Mouse (Mus musculus) left cerebral cortex, postnatal 25 days (tissue): ENCODE results near the gene Stox1. TPM values are rescaled to one million over a fixed set of nuclear protein-coding genes. Genes with fewer than 3 reads are reported as not detected.
"Not testable (repeated sequence)": the region's sequence is repeated elsewhere in the genome, so short reads cannot be mapped to it uniquely, and the experiment has no call there.

ENCODE experiments used
- DNase-seq, 2 experiments: peaks; one replicate each; pipeline ENCODE4 v3.0.0; 2022; ENCODE audit warnings: low spot score in 2 of 2, mixed read lengths in 1 of 2
- intact Hi-C: fragments of 180-260 bp; cut with DNase I; formaldehyde crosslinking; loops from one replicate; pipeline ENCODE4 v1.15.1; 2025
- total RNA-seq, 2 experiments: library from RNA; stranded (reverse); gene quantifications; 2 replicates each; pipeline ENCODE4 v1.2.3; 2021

The Stox1 gene
- total RNA-seq = 1 to 10 TPM; 4.8 to 6.9 TPM

DNA sequence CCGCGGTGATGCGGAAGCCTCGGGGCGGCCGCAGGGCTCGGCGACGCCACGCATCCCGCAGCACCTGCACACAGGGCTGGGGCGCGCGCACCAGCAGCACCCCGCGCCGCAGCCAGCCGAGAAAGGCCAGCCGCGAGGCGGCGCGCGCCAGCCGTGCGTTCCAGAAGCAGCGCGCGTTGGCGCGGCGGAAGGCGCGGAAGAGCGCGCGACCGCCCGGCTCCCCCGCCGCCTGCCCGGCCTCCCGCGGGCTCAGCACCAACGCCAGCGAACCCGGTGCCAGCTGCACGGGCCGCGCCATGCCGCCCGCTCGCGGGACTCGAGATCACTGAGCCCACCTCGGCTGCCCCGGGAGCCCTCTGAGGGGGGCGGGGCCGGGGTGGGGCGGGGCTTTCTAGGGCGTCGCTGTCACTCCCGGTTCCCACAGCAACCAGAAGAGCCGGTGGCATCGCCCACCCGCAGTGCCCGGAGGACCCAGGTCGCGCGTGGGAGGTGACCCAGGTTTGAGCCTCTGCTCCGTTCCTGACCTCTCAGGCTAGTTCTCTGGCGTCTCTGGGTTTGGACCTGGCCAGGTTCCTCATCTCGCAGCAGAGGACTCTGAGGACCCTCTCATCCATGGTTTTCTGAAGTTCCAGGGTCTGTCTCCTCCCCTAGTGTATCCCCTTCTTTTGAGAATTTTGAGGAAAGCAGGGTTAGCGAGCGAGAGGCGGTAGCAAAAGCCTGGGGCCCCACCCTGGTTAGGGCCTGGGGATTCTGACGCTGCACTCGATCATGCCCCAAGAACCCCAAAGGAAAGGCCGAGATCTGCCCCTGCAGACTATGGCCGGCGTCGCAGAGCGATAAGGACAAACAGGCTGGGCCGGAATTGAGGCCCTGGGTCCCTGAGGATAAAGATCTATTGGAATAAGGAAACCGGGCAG, at the start of gene Stox1:
Gene Stox1 (minus strand): TSS at position 358 of the 917 bp plus-strand sequence.
- intact Hi-C loops = loop anchor here (1.0 kb wide), 1 partner anchor 75 kb away; the partner anchor contains the start of gene Ddx50

DNA sequence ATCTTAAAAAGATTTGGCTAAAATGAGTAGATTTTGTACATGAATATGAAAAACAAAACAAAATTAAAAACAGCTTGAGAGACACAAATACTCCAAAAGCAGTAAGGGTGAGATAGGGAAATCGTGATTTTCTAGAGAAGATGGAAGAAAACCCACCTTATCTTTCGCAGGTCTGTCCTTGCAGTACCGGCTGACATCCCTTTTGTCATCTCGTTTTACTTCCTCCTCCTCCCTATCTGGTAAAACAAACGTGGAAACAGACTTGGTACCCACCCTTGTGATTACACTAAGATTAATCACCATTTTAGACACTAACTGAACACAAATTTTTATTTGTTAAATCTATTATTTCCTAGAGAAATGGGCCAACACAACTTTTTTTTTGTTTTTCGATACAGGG, 24.9 kb upstream of the Stox1 start:
- DNase-seq = no peak
- intact Hi-C loops = loop anchor here (5.0 kb wide), 1 partner anchor 37 kb away; no protein-coding TSS in a partner anchor

More for the DNA sequence above, at the start of gene Stox1:
- DNase-seq = peak; percentile 57 to 77

DNA sequence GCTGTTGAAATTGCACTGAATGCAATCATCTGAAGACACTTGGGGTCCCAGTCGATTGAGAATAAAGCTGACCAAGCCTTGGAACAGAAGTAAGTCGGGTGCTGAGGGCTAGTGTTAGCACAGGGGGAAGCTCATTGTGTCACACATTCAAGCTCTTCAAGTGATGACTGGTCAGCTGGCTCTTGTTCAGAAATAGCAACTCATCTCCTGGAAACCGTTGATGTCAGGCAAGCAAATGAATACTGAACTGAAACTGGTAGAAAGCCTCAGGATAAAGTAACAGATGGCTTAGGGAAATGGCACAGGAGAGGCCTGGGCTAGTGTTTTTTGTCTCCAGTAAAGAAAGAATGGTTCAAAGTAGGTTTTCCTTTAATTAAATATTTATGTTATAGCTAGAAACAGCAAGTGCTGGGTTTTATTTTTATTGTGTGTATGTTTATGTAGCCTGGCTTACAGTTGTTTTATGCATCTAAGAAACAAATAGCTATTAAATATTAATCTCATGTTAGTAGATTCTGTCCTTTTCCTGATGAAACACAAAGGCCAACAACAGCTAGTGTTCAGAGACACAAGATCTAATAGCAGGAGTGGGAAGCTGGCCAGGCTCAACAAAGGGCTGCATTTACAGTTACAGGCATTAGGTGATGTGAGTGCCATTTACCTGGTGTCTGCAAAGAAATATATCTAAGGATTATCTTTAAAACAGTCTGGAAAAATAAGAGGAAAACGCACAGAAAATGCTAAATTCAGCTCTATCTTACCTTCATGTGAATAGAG, 14.2 kb upstream of the Stox1 start:
- peak; percentile 9 to 55 for DNase-seq
- intact Hi-C loops = no loop called here

DNA sequence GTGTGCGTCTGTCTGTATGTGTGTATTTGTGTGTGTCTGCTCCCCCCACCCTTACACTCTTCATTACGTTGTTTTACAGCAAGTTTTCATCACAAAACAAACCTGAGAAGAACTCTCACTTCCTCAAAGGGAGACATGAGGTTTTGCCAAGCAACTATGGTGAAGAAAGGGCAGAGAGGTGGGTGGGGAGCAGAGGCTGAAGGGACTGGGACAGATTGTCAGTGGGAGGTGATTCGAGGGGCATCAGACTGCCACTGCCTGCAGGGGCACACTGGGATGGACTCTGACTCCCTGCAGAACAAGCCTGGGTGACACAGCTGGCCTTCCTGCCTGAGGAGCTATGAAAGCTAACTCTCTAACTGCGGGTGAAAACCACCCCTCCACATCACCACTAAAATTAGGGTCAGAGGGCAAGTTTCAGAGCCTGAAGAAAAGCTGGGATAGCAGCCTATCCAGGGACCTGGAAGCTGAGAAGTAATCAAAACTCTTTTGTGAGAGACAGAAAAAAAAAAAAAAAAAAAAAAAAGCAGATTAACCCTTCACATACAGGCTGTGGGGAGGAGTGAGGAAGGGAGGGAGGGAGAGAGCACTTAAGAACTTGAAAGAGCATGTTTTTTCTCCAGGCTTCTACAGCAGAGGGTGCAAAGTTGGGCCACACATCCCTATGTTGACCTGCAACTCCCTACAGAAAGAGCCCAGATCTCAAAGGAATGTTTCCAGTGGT, 11.2 kb upstream of the Stox1 start:
- DNase-seq = no peak
- intact Hi-C loops = no loop called here

DNA sequence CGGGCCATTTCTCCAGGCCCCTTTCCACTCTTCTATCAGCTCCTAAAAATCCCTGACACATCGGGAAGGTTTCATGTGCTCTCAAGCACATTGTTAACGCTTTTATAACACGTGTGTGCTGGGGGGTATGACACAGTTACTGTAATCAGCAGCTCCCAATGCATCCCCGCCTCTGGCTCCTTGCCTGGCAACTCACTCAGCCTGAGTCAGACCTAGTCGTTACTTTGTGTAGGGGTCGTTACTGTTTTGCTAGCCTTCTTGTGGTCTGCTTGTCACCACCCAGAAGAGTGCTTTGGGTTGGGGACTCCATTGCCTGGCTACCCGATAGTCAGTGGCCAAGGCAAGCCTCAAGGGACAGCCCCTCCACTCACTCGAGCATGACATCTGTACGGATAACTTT, 4.9 kb upstream of the Stox1 start:
- no peak for DNase-seq

DNA sequence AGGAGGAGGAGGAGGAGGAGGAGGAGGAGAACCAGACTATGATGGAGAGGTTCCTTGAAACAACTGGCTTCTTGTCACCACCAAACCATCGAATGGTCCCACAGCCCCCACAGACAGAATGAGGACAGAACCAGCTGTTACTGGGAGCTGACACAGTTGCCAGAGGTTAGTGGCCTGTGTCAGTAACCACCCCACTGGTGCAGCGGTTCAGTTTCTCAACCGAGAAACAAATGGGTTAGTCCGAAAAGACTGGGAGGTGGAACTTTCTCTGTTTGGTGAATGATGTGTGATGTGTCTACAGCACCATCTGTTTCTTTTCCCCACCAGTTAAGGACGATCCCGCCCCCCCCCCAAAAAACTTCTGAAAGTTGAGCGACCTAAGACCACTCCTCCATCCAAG, 992 bp downstream of the Stox1 start:
- DNase-seq = no peak
- intact Hi-C loops = loop anchor here (1.0 kb wide), 1 partner anchor 74 kb away; the partner anchor contains the start of gene Ddx50

More for the DNA sequence above, 4.9 kb upstream of the Stox1 start:
- intact Hi-C loops = no loop called here

DNA sequence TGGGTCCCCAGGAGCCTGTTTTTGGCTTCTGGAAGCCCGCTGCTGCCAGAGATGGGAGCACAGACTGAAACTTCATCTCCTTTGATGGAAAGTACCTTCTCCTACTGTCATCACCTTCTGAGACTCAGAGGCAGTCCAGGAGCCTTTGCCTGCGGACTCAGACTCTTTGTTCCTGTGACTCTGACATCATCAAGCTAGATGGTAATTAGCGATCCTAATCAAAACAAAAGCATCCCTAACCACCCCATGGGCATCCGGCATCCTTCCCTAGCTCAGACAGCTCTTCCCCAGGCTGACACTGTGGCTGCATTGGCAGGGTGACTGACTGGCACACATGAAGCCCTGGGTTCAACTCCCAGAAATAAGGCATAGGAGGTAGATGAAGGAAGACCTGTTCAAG, 3.2 kb downstream of the Stox1 start:
- intact Hi-C loops = no loop called here
- no peak for DNase-seq

DNA sequence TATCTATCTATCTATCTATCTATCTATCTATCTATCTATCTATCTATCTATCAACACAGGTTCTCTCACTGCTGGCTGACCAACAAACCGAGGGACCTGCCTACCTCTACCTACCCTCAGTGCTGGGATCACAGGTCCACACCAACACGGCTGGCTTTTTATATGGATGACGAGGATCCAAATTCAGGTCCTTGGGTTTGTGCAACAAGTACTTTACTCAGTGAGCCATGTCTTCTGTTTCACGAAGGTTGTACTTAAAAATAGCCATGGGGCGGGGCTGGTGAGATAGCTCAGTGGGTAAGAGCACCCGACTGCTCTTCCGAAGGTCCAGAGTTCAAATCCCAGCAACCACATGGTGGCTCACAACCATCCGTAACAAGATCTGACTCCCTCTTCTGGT, 5.4 kb downstream of the Stox1 start:
- DNase-seq, intact Hi-C loops: not testable (repeated sequence)

DNA sequence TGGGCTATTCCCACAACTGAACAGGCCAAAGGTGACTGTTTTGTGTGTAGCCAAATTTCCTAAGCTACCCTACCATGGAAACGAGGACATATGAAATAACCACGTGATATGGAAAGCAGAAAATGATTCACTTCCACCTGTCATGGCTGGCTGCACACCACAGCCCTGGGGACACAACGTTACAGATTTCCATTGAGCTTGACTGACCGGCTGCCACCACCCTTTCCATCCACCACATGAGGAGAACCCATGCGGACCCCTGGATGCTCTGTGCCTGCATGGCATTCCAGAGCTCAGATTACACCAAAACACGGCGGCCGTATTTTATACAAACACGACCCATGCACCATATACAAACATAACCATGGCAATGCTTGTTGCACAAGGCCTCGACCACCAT, 12.5 kb downstream of the Stox1 start:
- no peak for DNase-seq
- intact Hi-C loops = no loop called here

DNA sequence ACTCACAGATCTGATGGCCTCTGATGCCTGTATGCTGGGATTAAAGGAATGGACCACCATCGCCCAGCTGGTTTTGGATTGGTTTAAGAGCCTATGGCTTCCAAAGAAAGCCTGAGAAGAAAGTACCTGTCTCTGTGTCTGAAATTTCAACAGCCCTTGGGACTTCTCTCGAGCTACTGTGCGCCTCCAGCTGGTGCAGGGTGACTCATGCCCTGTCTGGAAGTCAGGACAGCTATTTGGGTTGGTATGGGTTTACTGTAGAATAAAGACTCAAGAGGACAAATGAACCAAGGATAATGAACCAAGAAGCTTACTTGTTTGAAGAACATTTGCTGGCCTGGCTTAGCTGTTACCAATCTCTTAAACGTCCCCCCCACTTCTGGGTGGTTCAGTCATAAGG, 22.3 kb downstream of the Stox1 start:
- intact Hi-C loops = no loop called here
- peak in 1 of 2 experiments; percentile 23 for DNase-seq

DNA sequence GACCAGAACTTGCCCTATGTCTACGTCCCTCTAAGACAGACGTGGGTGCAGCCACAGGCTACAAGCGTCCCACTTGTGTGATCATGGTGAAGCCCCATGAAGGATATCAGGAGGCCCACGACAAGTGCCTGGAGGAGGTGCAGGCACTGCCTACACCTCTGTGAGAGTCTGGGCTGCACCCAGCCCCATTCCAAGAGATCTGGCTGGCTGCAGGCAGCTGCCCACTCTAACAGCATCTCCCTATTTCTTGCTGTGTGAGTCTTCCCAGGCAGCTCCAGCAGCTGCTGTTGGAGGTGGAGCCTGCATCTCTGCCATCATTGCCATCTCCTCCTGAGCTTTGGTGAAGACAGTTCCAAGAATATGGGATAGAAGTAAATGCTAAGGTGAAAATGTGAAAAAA, 23.5 kb downstream of the Stox1 start:
- intact Hi-C loops = no loop called here
- peak; percentile 23 to 87 for DNase-seq

DNA sequence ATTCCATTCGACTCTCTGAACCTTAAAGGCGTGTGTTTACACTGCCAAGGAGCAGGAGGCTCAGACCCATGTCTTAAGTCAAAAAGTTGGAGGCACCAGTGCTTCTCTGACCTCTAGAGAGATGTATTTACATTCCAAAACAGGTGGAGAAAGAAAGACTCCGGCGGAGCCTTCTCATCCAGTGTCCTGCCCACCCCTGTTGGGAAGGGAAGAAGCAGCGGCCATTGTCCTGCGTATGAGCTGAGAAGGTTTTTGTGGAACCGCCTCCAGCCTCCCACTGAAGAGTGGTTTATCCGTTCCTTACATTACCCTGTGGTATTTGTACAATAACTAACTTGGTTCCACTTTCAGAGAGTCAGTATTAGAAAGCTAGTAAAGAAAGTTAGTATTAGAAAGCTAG, 33.2 kb downstream of the Stox1 start:
- DNase-seq = no peak
- intact Hi-C loops = no loop called here

DNA sequence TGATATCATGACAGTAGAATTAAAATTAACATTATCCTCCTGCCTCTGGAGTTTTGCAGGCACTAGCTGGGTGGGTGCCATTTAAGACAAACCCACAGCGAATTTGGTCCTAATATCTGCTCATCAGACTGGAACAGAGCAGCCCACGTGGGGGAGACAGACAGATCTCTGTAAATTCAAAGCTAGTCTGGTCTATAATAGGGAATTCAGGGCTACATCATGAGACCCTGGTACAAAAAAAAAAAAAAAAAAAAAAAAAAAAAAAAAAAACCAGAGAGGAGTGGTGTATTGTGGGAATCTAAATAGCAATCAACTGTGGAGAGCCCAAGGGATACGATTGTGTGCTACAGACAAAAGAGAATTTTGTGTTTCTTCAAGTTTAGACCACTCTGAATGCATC, 33.7 kb downstream of the Stox1 start:
- no peak for DNase-seq
- intact Hi-C loops = no loop called here

DNA sequence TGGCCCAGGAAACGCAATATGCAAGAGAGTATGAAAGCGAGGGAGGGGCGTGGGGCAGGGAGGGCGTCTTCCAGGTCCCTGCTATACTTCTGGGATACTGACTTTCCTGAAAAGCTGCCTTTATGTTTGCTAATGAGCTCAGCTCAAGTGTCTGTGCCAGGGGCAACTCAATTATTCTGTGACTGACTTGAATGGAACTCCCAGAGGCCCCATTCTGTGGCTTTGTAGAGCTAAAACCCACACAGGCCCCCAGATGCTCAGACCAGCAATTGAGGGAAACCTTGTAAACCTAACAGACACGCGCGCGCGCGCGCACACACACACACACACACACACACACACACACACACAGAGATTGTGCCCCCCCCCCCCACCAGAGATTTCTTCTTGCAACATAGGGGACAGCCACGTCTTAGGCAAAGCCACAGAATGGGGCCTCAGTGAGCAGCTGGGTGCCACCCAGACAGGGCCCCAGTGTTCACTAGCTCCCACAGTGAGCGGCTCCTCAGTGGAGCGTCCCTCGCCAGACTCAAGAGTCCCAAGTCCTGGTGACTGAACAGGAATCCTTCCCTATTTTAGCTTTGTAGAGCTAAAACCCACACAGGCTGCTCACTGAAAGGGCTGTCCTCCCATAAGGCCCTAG, 38.8 kb downstream of the Stox1 start:
- DNase-seq = peak in 1 of 2 experiments; percentile 4
- intact Hi-C loops = no loop called here

DNA sequence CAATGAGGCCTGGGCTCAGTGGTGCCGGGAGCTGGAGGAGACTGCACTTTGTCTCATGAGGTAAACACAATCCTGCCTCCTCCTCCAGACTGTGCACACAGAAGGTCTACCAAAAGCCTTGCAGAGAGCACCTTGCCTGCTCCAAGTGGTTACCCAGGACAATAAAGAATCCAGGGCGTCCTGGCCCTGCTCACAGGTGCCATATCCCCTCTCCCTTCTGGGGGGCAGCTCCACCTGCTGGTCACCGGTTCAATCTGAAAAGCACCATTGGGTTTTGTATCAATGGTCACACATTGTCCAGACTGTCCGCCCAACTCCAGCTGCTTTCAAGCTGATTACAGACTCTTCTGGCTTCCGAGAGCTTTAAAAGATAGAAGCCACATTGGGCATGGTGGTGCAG, 42.9 kb downstream of the Stox1 start:
- intact Hi-C loops = no loop called here

DNA sequence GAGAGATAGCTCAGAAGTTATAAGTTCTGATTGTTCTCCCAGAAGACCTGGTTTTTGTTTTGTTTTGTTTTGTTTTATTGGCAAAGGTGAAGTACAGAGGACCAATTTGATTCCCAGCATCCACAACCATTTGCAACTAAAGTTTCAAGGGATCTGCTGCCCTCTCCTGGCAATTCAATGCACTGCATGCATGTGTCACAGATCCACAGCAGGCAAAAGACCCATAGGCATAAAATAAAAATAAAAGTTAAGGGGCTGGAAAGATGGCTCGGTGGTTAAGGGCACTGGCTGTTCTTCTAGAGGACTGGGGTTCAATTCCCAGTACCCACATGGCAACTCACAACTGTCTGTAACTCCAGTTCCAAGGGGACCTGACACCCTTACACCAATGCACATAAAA, 46.1 kb downstream of the Stox1 start:
- intact Hi-C loops = no loop called here
- no peak for DNase-seq

More for the DNA sequence above, 42.9 kb downstream of the Stox1 start:
- DNase-seq = no peak

DNA sequence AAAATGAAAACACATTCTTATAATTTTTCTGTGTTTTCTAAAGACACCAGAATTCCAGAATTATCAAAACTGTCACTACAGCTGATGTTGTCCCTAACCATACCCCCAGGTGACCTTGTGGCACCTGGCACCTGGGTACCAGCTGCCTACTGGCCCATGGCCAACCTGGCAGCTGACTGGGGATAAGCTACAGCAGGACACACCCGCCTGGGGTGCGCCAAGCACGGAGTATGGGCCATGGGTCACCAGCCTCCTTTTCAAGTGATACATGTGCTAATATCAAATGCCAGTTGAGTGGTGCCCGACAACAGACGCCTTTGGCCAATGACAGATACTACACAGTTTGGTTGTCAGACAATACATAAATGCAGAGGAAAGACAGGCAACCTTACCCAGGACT, 48.6 kb downstream of the Stox1 start:
- intact Hi-C loops = no loop called here

DNA sequence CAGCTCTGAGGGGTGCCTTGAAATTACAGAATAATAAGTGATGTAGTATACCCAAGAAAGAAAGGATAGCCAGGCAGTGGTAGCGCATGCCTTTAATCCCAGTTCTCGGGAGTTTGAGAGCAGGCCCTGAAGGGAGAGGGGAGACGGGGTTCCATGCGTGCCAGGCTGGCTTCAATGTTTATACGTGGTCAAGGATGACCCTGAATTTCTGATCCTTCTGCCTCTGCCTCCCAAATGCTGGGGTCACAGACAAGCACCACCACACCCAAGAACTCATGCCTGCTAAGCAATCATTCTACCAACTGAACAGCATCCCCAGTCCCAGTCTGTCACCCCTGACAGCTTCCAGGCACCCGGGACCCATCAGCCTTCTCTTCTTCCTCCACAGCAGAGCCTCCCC, 49.7 kb downstream of the Stox1 start:
- no peak for DNase-seq
- intact Hi-C loops = no loop called here

More for the DNA sequence above, 48.6 kb downstream of the Stox1 start:
- DNase-seq = no peak

DNA sequence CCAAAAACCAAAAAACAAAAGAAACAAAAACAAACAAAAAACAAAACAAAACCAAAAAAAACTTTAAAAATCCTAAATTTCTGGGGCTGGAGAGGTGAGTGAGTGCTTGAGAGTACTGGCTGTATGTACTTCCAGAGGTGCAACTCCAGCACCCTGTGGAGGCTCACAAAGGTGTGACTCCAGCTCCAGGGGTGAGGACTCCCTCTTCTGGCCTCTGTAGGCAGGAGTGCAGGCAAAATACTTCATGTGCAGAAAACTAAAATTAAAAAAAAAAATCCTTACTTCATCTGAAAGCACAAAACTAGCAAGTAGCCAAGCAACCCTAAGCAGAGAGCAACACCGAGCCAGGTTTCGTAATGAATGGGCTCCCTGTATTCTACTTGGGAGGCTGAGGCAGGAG, 53.6 kb downstream of the Stox1 start:
- intact Hi-C loops = no loop called here

More for the DNA sequence above, 53.6 kb downstream of the Stox1 start:
- DNase-seq = no peak
